Mouse (Mus musculus) heart, adult 2 months (tissue): Measurements from ENCODE around the gene Upk3b. TPM values are rescaled to one million over a fixed set of nuclear protein-coding genes. Genes with fewer than 3 reads are reported as not detected.

Experiments
- DNase-seq, 2 experiments: peaks; one replicate each; pipeline ENCODE4 v3.0.0; 2021
- H3K27ac ChIP-seq: fragments of 200-600 bp; 2 replicates; pipeline ENCODE4 v1.8.1; 2022
- H3K27me3 ChIP-seq: fragments of 200-500 bp; 2 replicates; pipeline ENCODE4 v1.6.1; 2012; ENCODE audit warnings: mild to moderate bottlenecking, low read length, inconsistent platforms, mixed read lengths; ENCODE audit not compliant: control insufficient read depth, insufficient read depth
- H3K36me3 ChIP-seq: fragments of 200-500 bp; 2 replicates; pipeline ENCODE4 v1.6.1; 2012; ENCODE audit warnings: low read length, inconsistent platforms; ENCODE audit not compliant: control insufficient read depth, insufficient read depth
- H3K4me1 ChIP-seq: fragments of 200-500 bp; 2 replicates; pipeline ENCODE4 v1.6.1; 2011; ENCODE audit warnings: low read length; ENCODE audit not compliant: control insufficient read depth, insufficient read depth
- H3K4me3 ChIP-seq: fragments of 200-600 bp; 2 replicates; pipeline ENCODE4 v1.8.1; 2022
- H3K79me2 ChIP-seq: fragments of 200-500 bp; replicated peaks from 2 replicates; pipeline ENCODE4 v1.6.1; 2012; ENCODE audit warnings: mild to moderate bottlenecking, inconsistent platforms, low read length, moderate library complexity, mixed read lengths; ENCODE audit not compliant: control insufficient read depth, insufficient read depth
- H3K9ac ChIP-seq: fragments of 200-500 bp; 2 replicates; pipeline ENCODE4 v1.6.1; 2012; ENCODE audit warnings: low read depth, mild to moderate bottlenecking, control low read depth, inconsistent platforms, low read length, mixed read lengths
- CTCF ChIP-seq: fragments of 200-600 bp; IDR thresholded peaks from 2 replicates; pipeline ENCODE4 v1.8.1; 2022; ENCODE audit warnings: antibody characterized with exemption, mild to moderate bottlenecking, moderate library complexity
- EP300 ChIP-seq: fragments of 200-500 bp; IDR thresholded peaks from 2 replicates; pipeline ENCODE4 v1.6.1; 2011; ENCODE audit warnings: low read depth, low read length, control low read depth; ENCODE audit not compliant: insufficient read depth
- POLR2A ChIP-seq: fragments of 200-500 bp; IDR thresholded peaks from 2 replicates; pipeline ENCODE4 v1.6.1; 2011; ENCODE audit warnings: mild to moderate bottlenecking, low read depth, low read length, control low read depth; ENCODE audit not compliant: insufficient read depth
- WGBS: fragments of 180-500 bp; shearing (Covaris S2); methylation state at CpG from one replicate; pipeline ENCODE4 v1.1.7; 2018; 5-methylcytosine and 5-hydroxymethylcytosine counted together
- intact Hi-C: fragments of 180-260 bp; cut with DNase I; formaldehyde crosslinking; loops from one replicate; pipeline ENCODE4 v1.15.1; 2025
- polyA plus RNA-seq: library from polyadenylated mRNA; depleted of rRNA; stranded (reverse); fragments of >200 nt; gene quantifications from 2 replicates; pipeline ENCODE4 v1.2.3, GENCODE M21; 2012
- total RNA-seq, 2 experiments: library from RNA; stranded (reverse); gene quantifications; 2 replicates each; pipeline ENCODE4 v1.2.3; 2021

Upk3b gene
- total and polyA plus RNA-seq, 3 experiments, result 16.7 to 25.8 (median 18.6) TPM

GRCm38 (mm10) chr5:136073526-136073925 is 35.2 kb downstream of the Upk3b start:
- Histone ChIP-seq H3K9ac (no peak overlapping the region), H3K27me3 (no peaks in the 10 kb centered on the region), H3K4me3 (no peak overlapping the region), H3K27ac (no peak overlapping the region), H3K79me2 (no peaks in the 10 kb centered on the region), H3K36me3 (no peaks in the 10 kb centered on the region), H3K4me1 (peaks cover 5% of the 10 kb centered on the region)
- intact Hi-C loops, result no loop called here
- 71% methylated on average over 11 of the region's 11 CpGs for WGBS
- TF ChIP-seq EP300 (no peak), POLR2A (no peak), CTCF (no peak)
- DNase-seq, result no peak

GRCm38 (mm10) chr5:136075076-136075475 is 36.8 kb downstream of the Upk3b start:
- TF ChIP-seq EP300, result no peak
- no peak for TF ChIP-seq CTCF
- no peak for TF ChIP-seq POLR2A

GRCm38 (mm10) chr5:136076284-136076683 is 38.0 kb downstream of the Upk3b start:
- intact Hi-C loops, result no loop called here
- no peaks in the 10 kb centered on the region for H3K36me3 ChIP-seq
- no peaks in the 10 kb centered on the region for H3K27me3 ChIP-seq
- H3K79me2 ChIP-seq, result no peaks in the 10 kb centered on the region
- no peak overlapping the region for H3K9ac ChIP-seq
- DNase-seq, result no peak
- TF ChIP-seq POLR2A, result no peak
- no peak for TF ChIP-seq CTCF
- no peak for TF ChIP-seq EP300
- peaks cover 3% of the 10 kb centered on the region for H3K4me1 ChIP-seq
- H3K27ac ChIP-seq, result peak overlapping the region; percentile 72
- 28% methylated on average over 7 of the region's 7 CpGs for WGBS
- no peak overlapping the region for H3K4me3 ChIP-seq

More at GRCm38 (mm10) chr5:136075076-136075475, 36.8 kb downstream of the Upk3b start:
- Histone ChIP-seq H3K4me1 (peaks cover 3% of the 10 kb centered on the region), H3K9ac (no peak overlapping the region), H3K27me3 (no peaks in the 10 kb centered on the region), H3K36me3 (no peaks in the 10 kb centered on the region), H3K4me3 (no peak overlapping the region), H3K27ac (no peak overlapping the region), H3K79me2 (no peaks in the 10 kb centered on the region)
- no peak for DNase-seq
- intact Hi-C loops, result no loop called here
- 78% methylated on average over 5 of the region's 5 CpGs for WGBS

GRCm38 (mm10) chr5:136077001-136077550 is 38.8 kb downstream of the Upk3b start:
- WGBS, result 34% methylated on average over 9 of the region's 9 CpGs
- Histone ChIP-seq H3K79me2 (no peaks in the 10 kb centered on the region), H3K4me3 (no peak overlapping the region), H3K27ac (peak overlapping the region; percentile 72), H3K36me3 (no peaks in the 10 kb centered on the region), H3K27me3 (no peaks in the 10 kb centered on the region), H3K9ac (no peak overlapping the region), H3K4me1 (peaks cover 3% of the 10 kb centered on the region)
- peak in 1 of 2 experiments; percentile 48 for DNase-seq
- TF ChIP-seq EP300 (0 out of 2 replicates have a peak, but pooled peaks have one; percentile 13), CTCF (no peak), POLR2A (no peak)
- intact Hi-C loops, result no loop called here

- WGBS, result 97% methylated on average over 5 of the region's 5 CpGs
- Histone ChIP-seq H3K4me1 (peaks cover 3% of the 10 kb centered on the region), H3K4me3 (no peak overlapping the region), H3K27ac (no peak overlapping the region), H3K9ac (no peak overlapping the region), H3K79me2 (no peaks in the 10 kb centered on the region), H3K27me3 (no peaks in the 10 kb centered on the region), H3K36me3 (no peaks in the 10 kb centered on the region)
- intact Hi-C loops, result no loop called here
- TF ChIP-seq EP300, result no peak
- no peak for DNase-seq
These were observed 39.8 kb downstream of the Upk3b start for GRCm38 (mm10) chr5:136078136-136078535.

- intact Hi-C loops, result no loop called here
- Histone ChIP-seq H3K4me1 (peaks cover 4% of the 10 kb centered on the region), H3K4me3 (no peak overlapping the region), H3K36me3 (no peaks in the 10 kb centered on the region), H3K27ac (no peak overlapping the region), H3K79me2 (no peaks in the 10 kb centered on the region), H3K27me3 (no peaks in the 10 kb centered on the region), H3K9ac (no peak overlapping the region)
- DNase-seq, result no peak
- TF ChIP-seq CTCF (peak; percentile 54), EP300 (no peak), POLR2A (no peak)
- 81% methylated on average over 4 of the region's 4 CpGs for WGBS
These were observed 44.0 kb downstream of the Upk3b start for GRCm38 (mm10) chr5:136082345-136082744.
